Mouse (Mus musculus): ENCODE results near the gene Akap6. TPM values are rescaled to one million over a fixed set of nuclear protein-coding genes. Genes with fewer than 3 reads are reported as not detected.
"Not testable (repeated sequence)": the region's sequence is repeated elsewhere in the genome, so short reads cannot be mapped to it uniquely, and the experiment has no call there.

The Akap6 gene
- total RNA-seq, 2 experiments from 2014 or later: 32.6 to 36.5 TPM

- no peak for DNase-seq (ENCODE audit: low spot score)
These were observed 12.2 kb downstream of the Akap6 start for GRCm38 (mm10) chr12:52711382-52711781.

- peak; percentile 9 for DNase-seq (ENCODE audit: low spot score)
These were observed 12.9 kb downstream of the Akap6 start for GRCm38 (mm10) chr12:52711857-52712640.

- DNase-seq (ENCODE audit: low spot score): no peak
These were observed 19.2 kb downstream of the Akap6 start for GRCm38 (mm10) chr12:52718392-52718791.

GRCm38 (mm10) chr12:52719232-52719631, 20.0 kb downstream of the Akap6 start:
- no peak for DNase-seq (ENCODE audit: low spot score)

- no peak for DNase-seq (ENCODE audit: low spot score)
These were observed 20.5 kb downstream of the Akap6 start for GRCm38 (mm10) chr12:52719681-52720080.

GRCm38 (mm10) chr12:52724039-52724615, 24.9 kb downstream of the Akap6 start:
- DNase-seq (ENCODE audit: low spot score): not testable (repeated sequence)

- no peak for DNase-seq (ENCODE audit: low spot score)
These were observed 27.4 kb downstream of the Akap6 start for GRCm38 (mm10) chr12:52726434-52727231.

GRCm38 (mm10) chr12:52729396-52729795, 30.2 kb downstream of the Akap6 start:
- no peak for DNase-seq (ENCODE audit: low spot score)

- DNase-seq (ENCODE audit: low spot score): not testable (repeated sequence)
These were observed 36.0 kb downstream of the Akap6 start for GRCm38 (mm10) chr12:52735161-52735560.

- DNase-seq (ENCODE audit: low spot score): no peak
These were observed 38.0 kb downstream of the Akap6 start for GRCm38 (mm10) chr12:52737151-52737550.

- no peak for DNase-seq (ENCODE audit: low spot score)
These were observed 40.1 kb downstream of the Akap6 start for GRCm38 (mm10) chr12:52739326-52739725.

- no peak for DNase-seq (ENCODE audit: low spot score)
These were observed 42.6 kb downstream of the Akap6 start for GRCm38 (mm10) chr12:52741801-52742200.

- DNase-seq (ENCODE audit: low spot score): no peak
These were observed 50.8 kb downstream of the Akap6 start for GRCm38 (mm10) chr12:52750006-52750405.

GRCm38 (mm10) chr12:52755649-52756048, 56.5 kb downstream of the Akap6 start:
- DNase-seq (ENCODE audit: low spot score): no peak

- DNase-seq (ENCODE audit: low spot score): no peak
These were observed 58.7 kb downstream of the Akap6 start for GRCm38 (mm10) chr12:52757881-52758280.

GRCm38 (mm10) chr12:52764046-52764445, 64.9 kb downstream of the Akap6 start:
- no peak for DNase-seq (ENCODE audit: low spot score)

GRCm38 (mm10) chr12:52764810-52765209, 65.6 kb downstream of the Akap6 start:
- no peak for DNase-seq (ENCODE audit: low spot score)

GRCm38 (mm10) chr12:52769561-52769960, 70.4 kb downstream of the Akap6 start:
- no peak for DNase-seq (ENCODE audit: low spot score)

- no peak for DNase-seq (ENCODE audit: low spot score)
These were observed 72.7 kb downstream of the Akap6 start for GRCm38 (mm10) chr12:52771931-52772330.

GRCm38 (mm10) chr12:52772494-52773280, 73.5 kb downstream of the Akap6 start:
- no peak for DNase-seq (ENCODE audit: low spot score)

GRCm38 (mm10) chr12:52773847-52774246, 74.7 kb downstream of the Akap6 start:
- no peak for DNase-seq (ENCODE audit: low spot score)

Data from gastrocnemius, adult 18-20 months (tissue).